Mouse (Mus musculus) lung, postnatal 14 days (tissue): ENCODE results near the gene Dhdds.
A peak's percentile ranks its signal among the peaks of the same experiment; 100 is the strongest.

ENCODE experiments used
- DNase-seq: peaks from one replicate; pipeline ENCODE4 v3.0.0; 2021

Gene Dhdds

DNA sequence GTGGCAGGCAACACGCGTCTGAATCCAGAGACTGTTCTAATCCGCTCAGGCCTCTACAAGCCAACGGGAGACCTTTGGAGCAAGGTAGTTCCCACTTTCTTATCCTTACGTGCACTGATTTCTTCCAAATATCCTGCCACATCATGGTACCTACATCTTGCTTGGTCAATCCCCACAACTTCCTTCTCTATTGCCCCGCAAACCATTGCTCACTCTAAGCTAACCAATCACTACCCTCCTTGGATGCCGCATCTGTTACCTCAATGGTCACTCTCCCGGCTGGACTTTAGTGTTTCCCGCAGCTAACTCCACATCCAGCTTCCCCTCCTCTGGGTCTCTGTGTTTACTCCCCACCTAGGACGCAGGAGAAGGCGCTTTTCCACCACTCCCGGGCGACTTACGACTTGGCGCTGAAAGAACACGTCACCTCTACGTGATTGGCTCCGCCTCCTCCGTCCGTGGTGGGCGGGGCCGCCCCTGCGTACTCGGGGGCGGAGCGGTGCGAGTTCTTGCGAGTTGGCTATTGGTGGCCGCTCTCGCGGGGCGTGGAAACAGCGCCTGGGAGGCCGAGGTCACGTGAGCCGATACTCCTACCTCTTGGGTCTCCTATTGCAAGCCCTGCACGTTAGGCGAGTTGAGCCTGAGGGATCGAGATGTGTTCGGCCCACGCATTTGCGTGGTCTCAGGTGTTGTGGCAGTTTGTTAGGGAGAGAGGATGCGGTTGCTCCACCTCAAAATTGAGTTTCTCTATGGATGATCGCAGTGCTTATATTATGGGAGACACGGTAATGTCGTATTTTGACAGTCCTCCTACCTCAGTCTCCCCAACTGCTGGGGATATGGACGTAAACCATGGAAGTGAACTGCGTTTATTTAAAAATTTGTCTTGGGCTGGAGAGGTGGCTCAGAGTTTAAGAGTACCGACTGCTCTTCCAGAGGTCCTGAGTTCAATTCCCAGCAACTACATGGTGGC is at the start of gene Dhdds:
Gene Dhdds (minus strand): TSS at position 453 of the 973 bp plus-strand sequence.
- DNase-seq: peak; percentile 95

DNA sequence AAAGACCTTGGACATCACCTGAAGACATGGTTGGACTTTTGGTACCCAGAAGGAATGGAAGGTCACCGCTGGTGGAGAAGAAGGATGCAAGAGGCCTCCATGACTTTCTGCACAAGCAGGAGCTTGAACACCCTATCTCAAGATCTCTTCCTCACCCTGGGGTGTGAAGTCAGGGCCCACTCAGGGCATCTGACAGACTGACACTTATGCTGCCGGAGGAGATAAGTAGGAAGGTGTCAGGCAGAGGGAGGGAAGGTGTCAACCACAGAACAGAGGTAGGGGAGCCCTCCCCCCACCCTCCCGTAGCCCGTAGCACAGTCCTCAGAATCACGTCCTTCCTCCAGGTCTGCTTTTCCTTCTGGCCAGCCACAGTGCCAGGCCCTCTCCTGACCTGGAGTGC is 46.9 kb upstream of the Dhdds start:
- DNase-seq: no peak

DNA sequence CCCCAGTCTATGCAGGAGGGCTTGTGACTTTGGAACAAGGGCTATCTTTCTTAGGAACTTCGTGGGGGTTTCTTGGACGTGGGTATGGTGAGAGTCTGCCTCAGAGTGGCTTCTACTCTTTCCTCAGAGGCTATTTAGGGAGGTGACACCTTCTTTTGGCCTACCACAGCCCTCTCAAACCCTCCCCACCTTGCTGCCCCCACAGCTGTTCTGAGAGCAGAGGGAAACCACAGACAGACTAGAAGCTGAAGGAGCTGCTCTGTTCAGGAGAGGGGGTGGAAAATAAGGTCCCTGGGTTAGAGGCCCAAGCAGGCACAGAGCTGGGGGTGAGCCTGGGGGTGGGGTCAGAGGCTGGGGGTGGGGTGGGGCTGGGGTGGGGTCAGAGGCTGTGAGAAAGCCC is 42.3 kb upstream of the Dhdds start:
- DNase-seq: no peak

DNA sequence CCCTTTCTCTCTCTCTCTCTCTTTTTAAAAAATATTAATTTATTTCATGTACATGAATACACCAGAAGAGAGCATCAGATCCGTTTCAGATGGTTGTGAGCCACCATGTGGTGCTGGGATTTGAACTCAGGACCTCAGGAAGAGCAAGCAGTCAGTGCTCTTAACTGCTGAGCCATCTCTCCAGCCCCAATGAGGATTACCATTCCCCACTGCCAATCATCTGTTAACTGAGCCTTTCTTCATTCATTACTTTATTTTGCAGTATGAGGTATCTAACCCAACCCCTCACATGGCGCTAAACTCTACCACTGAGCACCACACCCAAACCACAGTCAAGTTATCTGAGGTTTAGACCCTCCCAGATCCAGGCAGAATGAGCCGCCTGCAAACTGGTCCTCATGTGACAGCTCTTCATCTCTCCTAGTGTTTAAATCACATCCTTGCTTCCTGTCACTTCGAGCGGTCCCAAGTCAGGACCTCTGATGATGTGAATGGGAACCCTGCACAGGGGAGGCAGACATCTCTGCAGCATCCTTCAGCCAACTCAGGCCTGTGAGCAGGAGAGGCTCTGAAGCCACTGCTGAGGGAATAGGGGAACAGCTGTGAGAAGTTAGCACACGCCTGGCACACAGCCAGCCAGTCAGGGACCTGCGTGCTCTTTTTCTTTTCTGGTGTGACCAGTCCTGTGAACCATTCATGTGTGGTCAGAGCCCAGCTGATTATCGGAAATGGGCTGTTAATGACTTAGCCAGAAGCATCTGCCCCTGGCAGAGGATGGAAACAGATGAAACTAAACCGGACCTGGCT is 40.8 kb upstream of the Dhdds start:
- DNase-seq: peak; percentile 30

DNA sequence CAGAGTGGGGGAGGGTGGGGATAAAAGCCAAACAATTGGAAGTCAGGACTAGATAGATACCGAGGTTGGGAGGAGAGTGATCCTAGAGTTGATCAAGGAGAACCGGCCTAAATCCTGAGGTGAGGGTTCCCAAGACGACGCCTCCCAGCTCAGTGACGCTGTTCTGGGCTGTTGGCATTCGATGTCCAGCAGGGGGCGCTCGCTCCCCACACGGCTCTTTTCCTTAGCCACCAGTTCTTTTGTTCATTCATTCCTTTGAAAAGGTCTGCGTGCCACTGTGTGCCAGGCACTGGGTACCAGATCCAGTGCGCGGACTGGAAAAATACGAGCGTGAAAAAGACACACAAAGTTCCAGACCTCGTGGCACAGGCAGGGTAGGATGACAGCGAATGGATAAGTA is 35.2 kb upstream of the Dhdds start:
- peak; percentile 79 for DNase-seq

DNA sequence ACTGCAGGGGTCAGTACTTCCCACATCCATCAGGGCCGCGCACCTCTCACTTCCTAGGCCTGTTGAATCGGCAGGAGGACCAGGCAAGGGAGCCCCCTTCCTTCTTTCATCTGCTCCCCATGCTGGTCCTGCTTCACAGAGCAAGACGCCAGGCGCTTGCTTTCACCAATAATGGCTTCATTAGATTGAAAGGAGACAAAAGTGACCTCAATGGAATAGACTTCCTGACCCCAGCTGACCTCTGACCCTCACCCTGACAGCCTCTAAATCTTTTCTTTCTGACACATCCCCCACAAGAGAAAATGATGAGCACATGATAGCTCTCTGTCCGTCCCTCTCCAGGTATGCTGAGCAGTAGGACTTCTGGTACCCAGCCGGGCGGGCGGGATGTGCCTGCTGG is 25.1 kb upstream of the Dhdds start:
- no peak for DNase-seq

DNA sequence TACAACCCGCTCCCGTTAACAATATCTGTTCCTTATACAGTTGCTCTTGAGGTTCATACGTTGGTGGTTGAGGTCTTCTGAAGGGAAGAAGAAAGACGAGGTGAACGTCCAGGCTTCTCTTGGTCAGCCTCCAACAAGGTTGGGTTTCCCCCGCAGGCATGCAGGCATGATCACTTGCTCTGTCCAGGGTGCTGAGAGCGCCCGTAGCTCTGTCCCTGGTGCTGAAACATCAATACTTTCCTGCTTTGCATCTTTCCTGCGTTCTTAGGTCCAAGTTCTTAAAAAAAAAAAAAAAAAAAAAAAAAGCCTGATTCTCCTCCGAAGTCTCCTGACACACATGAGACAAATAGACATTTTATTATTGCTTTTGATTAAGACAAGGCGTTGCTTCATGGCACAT is 19.9 kb upstream of the Dhdds start:
- DNase-seq: peak; percentile 85

DNA sequence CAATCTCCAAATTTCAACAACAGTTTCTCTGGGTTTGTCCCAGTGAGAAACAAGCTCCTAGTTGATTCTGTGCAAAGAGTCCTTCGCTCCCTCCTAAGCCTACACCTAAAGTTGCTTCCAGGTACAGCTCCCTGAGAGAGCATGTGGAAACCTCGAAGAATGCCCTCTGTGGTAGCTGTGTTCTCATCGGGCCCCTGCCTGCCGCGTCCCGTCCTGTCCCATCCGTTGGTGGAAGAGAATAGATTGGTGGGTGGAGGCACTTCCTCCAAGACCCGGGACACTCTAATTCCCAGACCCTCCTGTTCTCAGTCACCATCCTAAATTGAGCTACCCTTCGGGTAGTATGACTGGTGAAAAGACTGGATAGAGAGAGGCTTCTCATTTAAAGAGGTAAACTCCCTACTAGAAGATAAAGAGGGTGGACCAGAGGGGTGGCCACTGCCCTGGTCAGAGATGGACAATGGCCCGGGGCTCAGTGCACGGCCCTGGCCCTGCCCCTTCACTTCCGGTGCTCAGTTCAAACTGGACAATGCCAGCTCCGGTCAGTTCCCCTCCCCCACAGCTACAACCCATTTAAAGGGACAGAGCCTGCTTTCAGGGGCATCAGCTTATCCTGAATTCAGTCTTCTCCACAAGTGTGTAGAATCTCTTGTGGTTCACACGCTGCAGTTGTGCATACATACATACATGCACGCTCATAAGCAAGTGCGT is 19.1 kb upstream of the Dhdds start:
- DNase-seq: no peak

DNA sequence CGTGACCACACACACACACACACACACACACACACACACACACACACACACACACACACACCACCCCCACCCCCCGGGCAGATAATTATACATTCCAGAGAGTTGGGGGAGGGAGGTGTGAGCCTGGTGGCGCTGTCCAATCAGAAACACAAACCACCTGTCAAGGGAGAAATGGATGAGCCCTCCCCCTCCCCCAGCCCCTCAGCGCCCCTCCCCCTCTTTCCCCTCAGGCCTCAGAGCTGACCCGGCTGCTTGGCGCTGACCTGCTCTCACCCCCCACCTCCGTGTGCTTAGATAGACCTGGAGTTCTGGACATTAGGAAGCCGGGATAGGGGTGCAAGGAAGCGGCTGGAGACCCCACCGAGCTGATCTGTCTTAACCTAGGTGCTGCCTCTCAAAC is 18.5 kb upstream of the Dhdds start:
- no peak for DNase-seq

DNA sequence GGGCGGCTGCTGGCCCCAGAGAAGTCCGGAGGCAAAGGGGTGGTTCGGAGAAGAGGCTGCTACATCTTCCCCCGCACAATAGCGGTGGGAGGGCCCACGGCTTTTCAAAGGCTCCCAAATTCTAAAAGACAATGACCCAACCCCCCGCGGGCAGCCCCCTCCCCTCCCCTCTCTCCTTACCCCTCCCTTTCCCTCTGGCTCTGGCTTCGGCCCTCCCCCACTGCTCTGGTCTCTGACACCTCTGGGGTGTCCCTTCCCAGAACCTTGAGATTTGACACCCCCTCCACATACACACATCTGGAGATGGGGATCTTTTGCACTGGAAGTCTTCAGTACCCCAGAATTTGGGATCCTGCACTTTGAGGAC is 18.0 kb upstream of the Dhdds start, which contains the start of gene Lin28a:
Gene Lin28a (minus strand): TSS at position 63 of the 367 bp plus-strand sequence.
- DNase-seq: no peak

DNA sequence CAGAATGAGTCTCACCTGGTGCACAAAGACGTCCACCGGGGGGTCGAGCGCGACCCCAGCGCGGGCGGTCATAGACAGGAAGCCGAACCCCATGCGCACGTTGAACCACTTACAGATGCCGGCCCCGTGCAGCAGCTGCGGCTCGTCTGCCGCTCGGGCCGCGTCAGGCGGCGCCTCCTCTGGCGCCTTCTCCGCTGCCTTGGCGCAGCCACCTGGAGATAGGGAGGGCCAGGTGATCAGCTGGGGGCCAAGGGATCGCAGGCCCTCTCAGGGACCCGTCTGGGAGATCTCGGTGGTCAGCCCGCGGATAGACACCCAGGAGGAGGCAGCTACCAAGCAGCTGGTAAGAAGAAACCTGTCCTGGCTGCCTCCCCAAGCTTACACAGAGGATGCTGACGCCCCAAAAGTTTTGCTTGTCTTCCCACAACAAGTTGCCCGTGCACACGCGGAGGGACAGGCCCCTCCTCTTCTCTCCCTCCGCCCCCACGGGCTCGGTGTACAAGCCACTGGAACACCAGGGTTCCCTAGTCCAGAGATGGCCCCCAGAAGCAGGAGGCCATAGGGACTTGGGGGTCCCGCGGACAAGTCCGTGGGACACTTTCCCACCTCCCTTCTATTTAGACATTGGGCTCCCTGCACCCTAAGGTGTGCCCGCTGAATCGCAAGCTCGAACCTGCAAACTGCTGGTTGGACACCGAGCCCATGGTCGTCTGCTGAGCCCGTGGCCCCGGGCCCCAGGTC is 17.5 kb upstream of the Dhdds start:
- no peak for DNase-seq

DNA sequence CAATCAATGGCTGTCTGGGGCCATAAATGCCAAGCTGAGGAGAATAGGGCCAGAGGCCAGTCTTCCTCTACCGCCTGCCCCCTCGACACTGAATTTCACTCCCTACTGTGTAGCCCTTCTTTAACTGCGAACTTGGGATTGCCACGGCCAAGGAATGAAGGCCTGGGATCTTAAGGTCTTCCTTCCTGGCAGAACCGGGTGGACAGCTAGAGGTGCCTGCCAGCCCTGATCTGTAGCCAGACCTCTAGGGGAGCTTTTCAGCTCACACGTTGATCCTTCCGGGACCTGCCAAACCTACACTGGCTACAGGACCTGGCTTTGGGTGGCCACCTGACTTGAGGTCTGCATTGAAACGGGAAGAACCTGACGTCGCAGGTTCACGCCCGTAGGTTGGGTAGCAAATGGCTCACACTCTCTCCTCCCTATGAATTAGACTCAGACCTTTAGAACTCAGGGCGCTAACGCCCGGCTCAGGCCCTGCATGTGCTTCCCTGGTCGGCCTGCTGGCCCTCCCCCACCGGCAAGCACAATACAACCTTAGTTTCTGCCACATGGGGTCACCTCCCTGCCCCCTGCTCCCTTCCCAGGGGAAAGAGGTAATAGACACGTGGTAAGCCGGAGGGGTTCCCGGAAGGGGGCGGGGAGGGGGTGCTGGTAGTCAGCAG is 16.6 kb upstream of the Dhdds start:
- DNase-seq: no peak

DNA sequence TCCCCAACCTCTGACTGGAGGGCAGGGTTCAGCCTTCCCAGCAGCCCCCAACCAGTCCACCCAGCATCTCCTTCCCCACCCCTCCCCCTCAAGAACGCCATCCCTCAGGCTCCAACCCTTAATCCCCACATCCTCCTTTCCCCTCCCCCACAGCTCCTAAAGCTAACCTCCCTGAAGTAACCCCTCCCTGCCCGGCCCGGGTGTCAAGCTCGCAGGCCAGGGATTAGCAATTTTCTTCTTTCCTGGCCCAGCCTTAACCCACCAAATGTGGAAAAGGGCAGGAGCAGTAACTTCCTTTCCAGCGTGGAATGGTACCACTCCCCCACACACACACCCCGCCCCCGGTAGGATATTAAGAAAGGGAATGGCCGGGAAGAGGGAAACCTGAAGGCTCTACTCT is 16.0 kb upstream of the Dhdds start:
- DNase-seq: no peak

DNA sequence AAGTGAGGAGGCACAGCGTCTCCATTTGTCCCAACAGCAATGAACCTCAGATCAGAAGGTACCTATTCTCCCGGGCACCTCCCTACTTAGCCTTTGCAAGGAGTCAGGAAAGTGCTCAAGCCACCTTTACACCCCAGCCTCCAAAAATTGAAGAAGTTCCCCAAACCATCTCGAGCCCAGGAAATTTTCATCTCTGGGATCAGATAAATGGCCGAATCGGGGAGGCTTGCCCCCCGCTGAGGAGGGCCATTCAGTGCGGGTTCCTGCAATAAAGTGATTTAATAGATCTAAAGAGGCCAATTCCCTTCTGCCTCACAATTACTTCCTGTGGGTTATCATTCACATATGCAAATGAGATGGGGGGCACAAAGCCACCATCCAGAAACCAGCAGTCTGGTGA is 15.5 kb upstream of the Dhdds start:
- no peak for DNase-seq

DNA sequence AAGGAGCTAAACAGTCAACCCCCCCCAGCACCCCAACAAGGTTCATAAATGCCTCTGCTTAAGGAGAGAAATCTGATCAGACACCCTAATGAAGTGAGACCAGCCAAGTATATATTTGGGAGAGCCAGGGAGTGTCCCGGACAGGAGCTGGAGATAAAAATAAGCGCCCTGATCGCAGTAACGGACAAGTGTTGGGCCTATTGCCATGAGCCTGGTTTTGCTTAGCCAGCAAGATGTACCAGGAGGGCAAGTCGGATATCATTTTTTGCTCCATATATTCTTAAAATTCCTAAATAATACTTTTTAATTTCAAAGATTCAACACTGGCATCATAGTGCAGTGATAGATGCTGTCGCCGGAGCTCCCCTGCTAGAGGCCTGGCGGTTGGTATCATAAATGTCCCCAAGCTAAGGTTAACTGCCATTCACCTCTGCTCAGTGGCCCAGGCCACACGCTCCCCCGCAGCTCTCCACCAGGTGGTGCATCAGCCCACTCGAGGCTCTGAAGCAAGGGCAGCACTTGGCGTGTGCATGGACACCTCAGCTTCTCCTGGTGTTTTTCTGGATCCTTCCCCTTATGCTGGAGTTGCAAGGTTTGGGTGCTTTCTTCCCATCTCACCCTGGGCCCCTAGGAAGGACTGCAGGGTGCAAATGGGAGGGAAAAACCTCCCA is 12.3 kb upstream of the Dhdds start:
- DNase-seq: peak; percentile 9

DNA sequence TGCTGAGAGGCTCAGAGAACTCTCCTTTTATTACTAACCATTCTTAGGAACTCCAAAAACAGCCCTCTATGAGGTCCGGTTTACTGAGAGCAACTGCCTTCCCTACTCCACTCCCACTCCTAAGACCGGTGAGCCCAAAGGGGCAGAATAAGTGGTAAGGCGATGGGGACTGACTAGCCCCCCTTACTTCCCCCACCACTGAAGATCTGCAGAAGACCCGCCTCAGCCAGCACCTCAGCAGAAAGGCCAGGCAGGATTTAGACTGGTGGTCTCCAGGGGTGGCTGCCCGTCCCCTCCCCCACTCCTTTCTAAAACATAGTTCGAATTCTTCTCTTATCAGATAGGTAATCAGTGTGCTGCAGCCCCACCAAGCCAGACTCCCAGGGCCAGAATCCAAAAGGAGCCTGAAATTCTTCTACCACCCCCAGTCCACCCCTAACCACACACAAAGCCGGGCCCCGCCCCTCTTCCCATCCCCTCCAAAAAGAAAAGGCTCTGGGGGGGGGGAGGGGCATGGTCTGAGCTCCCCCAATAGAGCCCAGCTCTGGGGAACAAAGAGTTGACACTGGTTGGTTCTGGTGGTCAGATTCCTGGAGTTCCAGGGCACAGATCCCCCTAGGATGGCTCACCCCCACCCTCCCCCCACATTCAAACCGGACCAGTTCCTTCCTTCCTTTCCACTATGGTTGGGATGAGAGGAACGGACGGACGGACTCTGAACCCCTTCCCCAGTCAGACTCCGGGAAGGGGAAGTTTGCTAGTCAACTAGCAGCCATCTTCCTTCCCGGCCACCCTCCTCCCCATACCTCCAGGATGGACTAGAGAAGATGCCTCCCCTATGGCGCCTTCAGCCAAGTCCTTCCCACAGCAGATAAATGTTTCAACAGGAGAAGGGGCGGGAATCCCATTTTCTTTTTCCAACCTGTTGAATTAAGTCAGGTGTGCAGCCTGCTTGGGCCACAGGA is 11.0 kb upstream of the Dhdds start:
- no peak for DNase-seq

DNA sequence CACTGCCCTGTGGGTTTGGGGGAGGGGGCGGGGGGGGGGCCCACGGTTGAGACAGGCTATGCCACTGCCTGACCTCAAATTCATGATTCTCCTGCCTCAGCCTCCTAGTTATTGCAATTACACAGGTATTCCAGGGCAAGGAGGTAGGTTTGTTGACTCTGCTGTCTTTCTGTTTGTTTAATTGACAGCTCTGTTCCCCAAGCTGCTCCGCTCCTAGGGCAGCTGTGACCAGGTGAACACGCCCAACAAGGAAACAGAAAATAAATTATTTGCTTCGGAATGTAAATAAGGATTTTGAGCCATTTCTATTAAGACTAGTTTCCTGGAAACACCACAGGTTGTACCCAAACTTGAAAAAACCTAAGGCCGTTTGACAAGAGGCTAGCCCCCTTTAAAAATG is 9.0 kb upstream of the Dhdds start:
- DNase-seq: no peak

DNA sequence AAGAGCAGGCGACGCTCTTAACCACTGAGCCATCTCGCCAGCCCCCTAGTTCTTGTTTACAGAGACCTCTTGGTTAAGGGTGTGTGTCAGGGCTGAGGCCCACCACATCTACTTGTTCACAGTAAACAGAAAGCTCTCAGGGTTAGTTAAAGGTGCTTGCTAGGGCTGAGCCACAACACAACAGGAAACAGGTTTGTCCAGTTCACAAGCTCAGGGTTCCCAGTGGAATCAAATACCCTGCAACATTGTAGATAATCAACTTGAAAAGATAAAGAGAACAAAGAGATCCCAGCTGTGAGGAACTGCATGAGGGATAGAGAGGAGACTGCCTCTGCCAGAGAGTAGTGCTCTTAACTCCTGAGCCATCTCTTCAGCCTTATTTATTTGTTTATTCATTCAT is 6.1 kb upstream of the Dhdds start:
- no peak for DNase-seq

DNA sequence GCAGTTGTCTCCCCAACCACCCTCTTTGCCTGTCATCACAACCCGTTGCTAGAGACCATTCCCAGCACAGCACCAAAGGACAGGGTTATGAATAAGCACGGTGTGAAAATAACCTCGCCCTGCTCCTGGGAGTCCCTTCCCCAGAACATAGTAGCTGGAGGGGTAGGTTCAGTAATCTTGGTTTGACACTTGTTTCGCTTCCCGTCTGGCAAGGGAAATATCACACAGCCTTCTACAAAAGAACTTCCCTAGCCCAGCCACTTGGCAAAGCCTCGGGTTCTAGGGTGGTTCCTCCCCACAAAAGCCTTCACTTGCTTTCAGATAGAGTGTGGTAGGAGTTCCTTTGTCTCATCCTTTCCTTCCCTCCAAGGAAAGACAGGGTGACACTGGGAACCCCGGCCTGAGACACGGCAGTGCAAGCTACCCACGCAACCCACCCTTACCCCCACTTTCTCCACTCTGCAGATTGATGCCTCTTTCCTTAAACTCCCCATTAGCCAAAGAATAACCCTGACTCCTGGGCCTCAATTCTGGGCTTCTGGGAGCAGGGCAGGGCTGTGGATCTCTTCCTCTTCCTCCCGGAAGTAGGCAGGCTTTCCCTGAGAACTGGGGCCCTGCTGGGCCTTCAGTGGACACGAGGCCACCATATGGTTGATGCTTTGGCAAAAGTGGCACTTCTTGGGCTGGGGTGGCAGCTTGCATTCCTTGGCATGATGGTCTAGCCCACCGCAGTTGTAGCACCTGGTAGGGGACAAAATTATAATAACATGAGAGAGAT is 5.1 kb upstream of the Dhdds start:
- DNase-seq: no peak
